Mouse (Mus musculus) ES-Bruce4 (cell line): ENCODE data around the gene Rflna. TPM values are rescaled to one million over a fixed set of nuclear protein-coding genes. Genes with fewer than 3 reads are reported as not detected.

Experiments
- H3K27ac ChIP-seq: 2 replicates; pipeline ENCODE4 v1.5.1; 2012; ENCODE audit warnings: low read length, inconsistent platforms; ENCODE audit not compliant: insufficient read depth
- H3K27me3 ChIP-seq: 2 replicates; pipeline ENCODE4 v1.6.1; 2012; ENCODE audit warnings: mild to moderate bottlenecking, low read length, inconsistent platforms; ENCODE audit not compliant: control insufficient read depth, poor library complexity, insufficient read depth, severe bottlenecking
- H3K36me3 ChIP-seq: 2 replicates; pipeline ENCODE4 v1.6.1; 2012; ENCODE audit warnings: inconsistent platforms, mild to moderate bottlenecking, low read length, moderate library complexity; ENCODE audit not compliant: control insufficient read depth, poor library complexity, insufficient read depth, severe bottlenecking
- H3K4me1 ChIP-seq: one replicate; pipeline ENCODE4 v1.8.1; 2011; ENCODE audit warnings: low read length; ENCODE audit not compliant: control insufficient read depth, insufficient read depth
- H3K4me3 ChIP-seq: 2 replicates; pipeline ENCODE4 v1.5.1; 2011; ENCODE audit warnings: low read depth, mild to moderate bottlenecking, low read length
- H3K9ac ChIP-seq: 2 replicates; pipeline ENCODE4 v1.6.1; 2012; ENCODE audit warnings: low read depth, mild to moderate bottlenecking, inconsistent platforms; ENCODE audit not compliant: poor library complexity, severe bottlenecking
- H3K9me3 ChIP-seq: replicated peaks from 2 replicates; pipeline ENCODE4 v1.6.1; 2012; ENCODE audit warnings: mild to moderate bottlenecking, low read length, inconsistent platforms; ENCODE audit not compliant: control insufficient read depth, poor library complexity, insufficient read depth, severe bottlenecking
- CTCF ChIP-seq: IDR thresholded peaks from one replicate; pipeline ENCODE4 v1.8.1; 2011; ENCODE audit warnings: low read depth, low read length
- EP300 ChIP-seq: IDR thresholded peaks from 2 replicates; pipeline ENCODE4 v1.6.1; 2011; ENCODE audit warnings: low read depth, low read length; ENCODE audit not compliant: insufficient read depth
- POLR2A ChIP-seq: IDR thresholded peaks from one replicate; pipeline ENCODE4 v1.8.1; 2011; ENCODE audit warnings: low read length; ENCODE audit not compliant: insufficient read depth
- polyA plus RNA-seq: library from polyadenylated mRNA; stranded (reverse); fragments of >200 nt; gene quantifications from 2 replicates; pipeline ENCODE4 v1.2.4, GENCODE M21; 2011; ENCODE audit warnings: low read depth; ENCODE audit not compliant: missing spikeins, insufficient read depth, insufficient read length

Gene Rflna
- 1.7 and 2.0 TPM in 2 replicates for polyA plus RNA-seq

DNA sequence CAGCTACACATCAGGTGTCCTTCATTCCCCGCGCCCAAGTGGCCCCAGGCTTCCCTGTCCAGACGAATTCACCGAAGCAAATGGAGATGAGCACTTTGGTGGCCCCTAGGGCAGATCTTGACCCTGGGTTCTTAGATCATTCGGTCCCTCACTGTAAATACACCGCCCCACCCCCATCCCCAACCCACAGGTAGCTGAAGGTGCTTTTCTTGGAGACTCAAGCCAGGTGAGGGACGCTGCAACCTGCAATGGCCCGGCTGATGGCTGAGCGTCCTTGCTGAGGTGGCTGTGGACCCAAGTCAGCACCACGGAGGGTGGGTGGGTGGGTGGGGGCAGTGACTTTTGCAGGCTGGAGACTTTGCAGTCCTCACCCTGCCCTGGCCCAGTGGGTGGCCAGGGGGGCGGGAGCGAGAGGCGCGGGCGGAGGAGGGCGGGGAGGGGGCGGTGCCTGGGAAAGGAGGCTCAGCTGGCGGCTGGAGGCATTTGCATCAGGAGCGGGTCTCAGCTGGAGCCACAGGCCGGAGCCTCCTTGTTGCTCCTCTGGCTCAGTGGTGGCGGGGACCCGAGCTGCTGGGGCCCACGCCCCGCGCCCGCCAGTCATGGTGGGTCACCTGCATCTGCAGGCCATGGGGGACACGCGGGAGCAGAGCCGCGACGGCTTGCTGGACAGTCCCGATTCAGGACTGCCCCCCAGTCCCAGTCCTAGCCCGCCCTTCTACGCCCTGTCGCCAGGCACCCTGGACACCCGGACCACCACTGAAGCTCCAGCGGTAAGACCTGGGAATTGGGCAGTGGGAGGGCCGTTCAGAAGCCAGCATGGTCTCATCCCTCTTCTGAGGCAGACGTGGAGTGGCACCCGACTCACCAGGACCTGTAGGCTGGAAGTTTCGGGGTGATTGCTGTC is at the start of gene Rflna:
Rflna (plus strand) TSS at position 253 of the 904 bp plus-strand sequence.
- no peaks in the 10 kb centered on the region for H3K4me1 ChIP-seq
- no peak within 1 kb of the TSS for H3K27ac ChIP-seq

GRCm38 (mm10) chr5:124954404-124955305 is 48.4 kb upstream of the Rflna start:
- no peak for TF ChIP-seq POLR2A
- TF ChIP-seq EP300 = no peak
- no peak for TF ChIP-seq CTCF
- Histone ChIP-seq H3K4me1 (peaks cover 2% of the 10 kb centered on the region), H3K9ac (no peak overlapping the region), H3K36me3 (no peaks in the 10 kb centered on the region), H3K27me3 (no peaks in the 10 kb centered on the region), H3K4me3 (no peak overlapping the region), H3K27ac (no peak overlapping the region), H3K9me3 (no peaks in the 10 kb centered on the region)

More for the DNA sequence above, at the start of gene Rflna:
- Histone ChIP-seq H3K36me3 (no peaks in the 10 kb centered on the region), H3K27me3 (no peaks in the 10 kb centered on the region), H3K9ac (no peak within 1 kb of the TSS), H3K9me3 (no peaks in the 10 kb centered on the region), H3K4me3 (peak within 1 kb of the TSS; percentile 29)
- TF ChIP-seq EP300 = no peak
- TF ChIP-seq CTCF = no peak
- no peak for TF ChIP-seq POLR2A

DNA sequence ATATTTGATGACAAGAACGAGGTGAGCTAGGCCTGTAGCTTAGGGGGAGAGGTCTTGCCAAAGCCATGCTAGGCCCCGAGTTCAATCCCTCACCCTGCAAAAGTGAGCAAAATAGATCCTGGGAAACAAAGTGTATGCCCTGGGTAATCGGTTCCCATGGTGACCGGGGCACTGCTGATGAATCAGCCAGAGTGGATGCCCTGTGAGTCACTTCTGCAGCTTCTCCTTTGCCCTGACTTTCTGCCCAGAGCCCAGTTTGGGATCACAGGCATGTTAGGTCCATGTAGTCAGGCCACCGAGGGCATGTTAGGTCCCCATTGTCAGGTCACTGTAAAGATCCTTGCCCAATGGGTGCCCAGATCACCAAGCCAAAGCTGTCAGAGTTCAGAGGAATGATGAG is 45.5 kb upstream of the Rflna start:
- TF ChIP-seq POLR2A (no peak), EP300 (no peak), CTCF (no peak)
- Histone ChIP-seq H3K9ac (no peak overlapping the region), H3K36me3 (no peaks in the 10 kb centered on the region), H3K27me3 (no peaks in the 10 kb centered on the region), H3K27ac (no peak overlapping the region), H3K4me3 (no peak overlapping the region), H3K4me1 (no peaks in the 10 kb centered on the region), H3K9me3 (no peaks in the 10 kb centered on the region)

DNA sequence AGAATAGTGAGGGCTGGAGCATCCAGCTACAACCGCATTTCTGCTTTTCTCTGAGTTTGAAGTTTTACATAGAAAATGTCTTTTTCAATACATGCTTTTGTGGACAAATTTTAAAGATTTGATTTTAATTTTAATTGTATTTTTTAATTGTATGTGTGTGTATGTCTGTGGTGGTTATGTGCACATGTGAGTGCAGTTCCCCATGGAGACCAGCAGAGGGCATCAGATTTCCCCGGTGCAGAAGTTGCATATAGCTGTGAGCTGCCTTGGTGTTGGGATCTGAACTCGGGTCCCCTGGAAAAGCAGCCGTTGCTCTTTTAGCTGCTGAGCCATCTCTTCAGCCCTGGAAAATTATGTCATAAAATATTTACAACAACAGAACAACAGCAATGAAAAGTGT is 43.9 kb upstream of the Rflna start:
- Histone ChIP-seq H3K9ac (no peak overlapping the region), H3K27ac (no peak overlapping the region), H3K9me3 (no peaks in the 10 kb centered on the region), H3K27me3 (no peaks in the 10 kb centered on the region), H3K4me1 (no peaks in the 10 kb centered on the region), H3K36me3 (no peaks in the 10 kb centered on the region), H3K4me3 (no peak overlapping the region)
- TF ChIP-seq EP300 = no peak
- TF ChIP-seq CTCF = no peak
- no peak for TF ChIP-seq POLR2A

- no peak overlapping the region for H3K9ac ChIP-seq
- no peak overlapping the region for H3K4me3 ChIP-seq
- TF ChIP-seq EP300 (no peak), POLR2A (no peak), CTCF (no peak)
- no peak overlapping the region for H3K27ac ChIP-seq
- no peaks in the 10 kb centered on the region for H3K9me3 ChIP-seq
- no peaks in the 10 kb centered on the region for H3K4me1 ChIP-seq
- no peaks in the 10 kb centered on the region for H3K36me3 ChIP-seq
- H3K27me3 ChIP-seq = no peaks in the 10 kb centered on the region
Observed at GRCm38 (mm10) chr5:124960131-124960901, 42.7 kb upstream of the Rflna start.
